Mouse (Mus musculus): ENCODE data around the gene Hpcal4.

Hpcal4 gene

DNA sequence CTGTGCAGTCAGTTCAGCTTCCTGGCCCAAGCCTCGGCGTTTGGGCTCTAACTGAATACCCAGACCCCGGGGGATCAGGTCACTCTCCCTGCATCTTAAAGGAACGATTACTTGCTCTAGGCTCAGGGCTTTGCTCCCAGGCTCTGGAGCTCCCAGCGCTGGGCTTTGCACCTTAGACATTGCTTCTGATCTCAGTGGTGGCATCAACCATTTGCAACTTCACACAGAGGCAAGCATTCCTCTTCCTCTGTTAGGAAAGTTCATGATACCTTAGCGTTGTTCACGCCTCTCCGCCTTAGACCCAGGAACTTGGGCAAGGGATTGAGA lies 19.0 kb downstream of the Hpcal4 start:
- no peak for DNase-seq

GRCm38 (mm10) chr4:123207337-123207736 lies 24.3 kb downstream of the Hpcal4 start:
- DNase-seq: no peak

- no peak for DNase-seq
Measured at GRCm38 (mm10) chr4:123210996-123211395, 28.0 kb downstream of the Hpcal4 start.

GRCm38 (mm10) chr4:123211453-123211852 lies 28.4 kb downstream of the Hpcal4 start:
- no peak for DNase-seq

GRCm38 (mm10) chr4:123212330-123212729 lies 29.3 kb downstream of the Hpcal4 start:
- no peak for DNase-seq

DNA sequence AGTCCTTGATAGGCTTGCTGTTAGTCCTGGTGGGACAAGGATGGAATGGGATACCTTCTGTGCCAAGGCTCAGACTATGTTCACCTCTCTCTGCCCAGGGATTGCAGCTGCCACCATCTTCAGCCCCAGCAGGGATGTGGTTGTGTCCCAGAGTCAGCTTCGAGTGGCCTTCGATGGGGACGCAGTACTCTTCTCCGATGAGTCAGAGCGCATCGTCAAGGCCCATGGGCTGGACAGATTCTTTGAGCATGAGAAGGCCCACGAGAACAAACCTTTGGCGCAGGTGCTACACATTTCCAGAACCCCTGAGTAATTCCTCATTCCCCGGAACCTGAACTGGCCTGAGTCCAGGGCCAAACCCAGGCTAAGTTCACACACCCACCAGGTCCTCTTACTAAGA lies 30.9 kb downstream of the Hpcal4 start:
- DNase-seq: no peak

- DNase-seq: no peak
Measured at GRCm38 (mm10) chr4:123215367-123215766, 32.3 kb downstream of the Hpcal4 start.

- no peak for DNase-seq
Measured at GRCm38 (mm10) chr4:123216782-123217181, 33.8 kb downstream of the Hpcal4 start.

GRCm38 (mm10) chr4:123219720-123220357 lies 36.8 kb downstream of the Hpcal4 start:
- DNase-seq: peak; percentile 31

- no peak for DNase-seq
Measured at GRCm38 (mm10) chr4:123220637-123221036, 37.6 kb downstream of the Hpcal4 start.

DNA sequence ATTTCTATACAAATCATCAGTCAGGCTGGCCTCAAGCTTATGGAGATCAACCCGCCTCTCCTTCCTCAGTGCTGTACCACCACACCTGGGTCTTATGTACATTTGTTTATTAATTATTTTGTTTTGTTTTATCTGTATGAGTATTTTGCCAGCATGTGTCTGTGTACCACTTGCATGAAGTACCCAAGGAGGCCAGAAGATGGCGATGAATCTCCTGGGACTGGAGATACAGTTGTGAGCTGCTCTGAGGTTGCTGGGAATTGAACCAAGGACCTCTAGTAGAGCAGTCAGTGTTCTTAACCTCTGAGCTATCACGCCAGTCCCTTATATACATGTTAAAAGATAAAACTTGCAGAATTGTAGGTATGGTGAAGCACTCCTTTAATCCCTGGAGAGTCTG lies 40.3 kb downstream of the Hpcal4 start:
- no peak for DNase-seq

DNA sequence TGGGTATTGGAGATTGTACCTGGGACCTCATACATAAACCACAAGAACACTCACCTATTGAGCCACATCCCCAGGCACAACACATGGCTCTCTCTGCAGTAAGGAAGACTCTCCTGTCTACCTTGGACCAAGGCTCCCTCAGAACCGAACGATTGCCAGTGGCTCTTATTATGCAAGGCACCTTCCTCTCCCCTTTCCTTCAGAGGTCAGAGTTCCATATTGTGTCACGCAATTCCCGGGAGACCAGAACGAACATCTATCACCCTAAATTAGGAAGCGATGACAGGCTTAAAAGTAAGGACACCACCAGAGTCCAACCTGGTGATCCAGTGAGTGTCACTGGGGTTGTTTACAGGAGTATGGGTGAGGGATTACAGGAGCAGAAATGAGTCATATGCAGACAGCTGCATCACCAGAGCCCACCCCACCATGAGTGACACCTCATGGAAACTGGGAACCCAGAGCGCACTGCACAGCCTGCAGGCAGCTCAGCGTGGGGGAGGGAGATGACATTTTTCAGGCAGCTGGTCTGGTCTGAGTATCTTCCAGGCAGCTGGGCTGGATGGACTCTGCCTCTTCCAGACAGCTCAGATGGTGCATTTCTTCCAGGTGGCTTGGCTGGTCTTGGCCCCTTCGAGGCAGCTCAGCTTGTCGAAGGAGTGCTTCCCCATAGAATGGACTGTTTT lies 42.8 kb downstream of the Hpcal4 start:
- DNase-seq: no peak

GRCm38 (mm10) chr4:123227707-123228106 lies 44.7 kb downstream of the Hpcal4 start:
- no peak for DNase-seq

- DNase-seq: no peak
Measured at GRCm38 (mm10) chr4:123228270-123228669, 45.2 kb downstream of the Hpcal4 start.

DNA sequence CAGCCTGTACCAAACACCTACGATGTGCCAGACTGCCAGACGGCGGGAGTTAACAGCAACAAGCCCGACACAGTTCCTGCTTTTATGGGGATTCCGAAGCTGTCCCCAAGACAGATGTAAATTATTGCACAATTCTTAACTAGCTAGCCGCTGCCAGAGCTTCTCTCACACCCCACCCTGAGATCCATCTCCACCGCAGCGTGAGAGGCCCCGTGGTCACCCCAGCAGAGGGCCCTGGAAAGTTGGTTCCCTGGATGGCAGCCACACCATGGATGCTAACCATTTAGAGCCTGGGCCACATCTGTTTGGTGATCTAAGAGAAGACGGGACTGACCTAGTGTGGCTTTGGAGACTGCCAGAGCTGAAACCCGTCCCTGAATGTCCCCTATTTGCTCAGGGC lies 46.1 kb downstream of the Hpcal4 start:
- no peak for DNase-seq

- no peak for DNase-seq
Measured at GRCm38 (mm10) chr4:123232841-123233240, 49.8 kb downstream of the Hpcal4 start.

DNA sequence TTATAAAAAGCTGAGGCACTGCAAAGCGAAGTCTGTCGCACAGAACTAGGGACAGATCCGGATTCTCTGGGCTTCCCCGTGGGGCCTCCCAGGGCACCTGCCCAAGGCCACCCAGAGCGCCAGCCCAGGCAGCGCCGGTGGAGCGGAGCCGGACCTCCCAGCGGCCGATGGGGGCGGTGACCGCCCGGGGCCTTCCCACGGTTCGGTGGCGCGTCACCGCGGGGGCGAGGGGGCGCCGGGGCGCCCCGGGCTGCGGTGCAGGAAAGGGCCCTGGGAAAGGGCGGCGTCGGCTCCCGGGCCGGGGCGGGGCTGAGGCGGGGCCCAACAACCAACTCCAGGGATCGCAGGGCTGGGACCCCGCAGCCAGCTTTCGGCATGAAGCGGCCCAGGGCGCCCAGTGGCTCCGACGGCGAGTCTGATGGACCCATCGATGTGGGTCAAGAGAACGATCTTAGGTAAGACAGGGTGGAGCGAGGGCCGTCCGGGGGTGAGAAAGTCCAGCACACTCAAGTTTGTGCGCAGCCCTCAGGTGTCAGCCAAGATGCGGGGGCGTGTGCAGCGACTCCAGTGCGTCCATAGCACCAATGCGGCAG lies 50.6 kb downstream of the Hpcal4 start, which contains the start of gene Heyl:
Gene Heyl, plus strand, starts transcription at position 65 of the 593 bp plus-strand sequence.
- peak; percentile 58 for DNase-seq

GRCm38 (mm10) chr4:123235835-123236430 lies 52.9 kb downstream of the Hpcal4 start:
- DNase-seq: no peak

GRCm38 (mm10) chr4:123236431-123237031 lies 53.5 kb downstream of the Hpcal4 start:
- no peak for DNase-seq

DNA sequence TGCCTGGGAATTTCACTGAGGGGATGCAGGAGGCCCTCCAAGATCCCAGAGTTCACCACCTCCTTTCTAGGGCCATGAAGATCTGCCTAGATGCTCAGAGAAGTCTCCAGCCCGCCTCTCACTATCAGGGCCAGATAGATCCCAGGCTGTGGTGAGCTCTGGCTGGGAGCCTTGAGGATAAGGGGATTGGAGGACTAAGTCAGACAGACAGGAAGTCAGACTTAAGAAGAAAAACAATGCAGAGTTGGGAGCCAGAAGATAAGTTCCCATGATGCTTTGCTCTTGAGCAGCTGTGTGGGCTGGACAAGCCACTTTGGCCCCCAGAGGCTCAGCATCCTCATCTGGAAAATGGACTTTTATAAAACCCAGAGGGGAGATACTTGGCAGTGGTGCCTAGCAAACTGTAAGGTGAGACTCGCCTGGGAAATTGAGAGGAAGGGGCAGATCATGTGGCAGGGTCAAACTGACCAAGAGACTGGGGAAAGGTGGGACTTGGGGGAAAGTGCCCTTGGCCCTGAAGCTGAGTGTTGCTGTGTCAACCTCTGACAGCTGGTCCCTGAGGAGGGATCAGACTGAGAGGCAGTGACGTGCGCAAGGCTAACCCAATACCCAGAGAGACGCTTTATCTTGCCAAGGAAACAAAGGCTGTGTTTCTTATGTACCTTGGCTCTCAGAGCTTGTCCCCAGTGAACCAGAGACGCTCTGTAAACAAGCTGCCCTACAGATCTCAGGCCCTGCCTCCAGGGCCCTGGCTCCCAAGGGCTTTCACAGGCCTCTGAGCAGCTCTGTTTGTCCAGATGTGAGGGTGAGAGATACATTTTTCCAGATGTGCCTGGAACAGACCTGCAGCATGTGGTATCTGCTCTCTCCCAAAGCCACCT lies 54.6 kb downstream of the Hpcal4 start:
- DNase-seq: no peak

DNA sequence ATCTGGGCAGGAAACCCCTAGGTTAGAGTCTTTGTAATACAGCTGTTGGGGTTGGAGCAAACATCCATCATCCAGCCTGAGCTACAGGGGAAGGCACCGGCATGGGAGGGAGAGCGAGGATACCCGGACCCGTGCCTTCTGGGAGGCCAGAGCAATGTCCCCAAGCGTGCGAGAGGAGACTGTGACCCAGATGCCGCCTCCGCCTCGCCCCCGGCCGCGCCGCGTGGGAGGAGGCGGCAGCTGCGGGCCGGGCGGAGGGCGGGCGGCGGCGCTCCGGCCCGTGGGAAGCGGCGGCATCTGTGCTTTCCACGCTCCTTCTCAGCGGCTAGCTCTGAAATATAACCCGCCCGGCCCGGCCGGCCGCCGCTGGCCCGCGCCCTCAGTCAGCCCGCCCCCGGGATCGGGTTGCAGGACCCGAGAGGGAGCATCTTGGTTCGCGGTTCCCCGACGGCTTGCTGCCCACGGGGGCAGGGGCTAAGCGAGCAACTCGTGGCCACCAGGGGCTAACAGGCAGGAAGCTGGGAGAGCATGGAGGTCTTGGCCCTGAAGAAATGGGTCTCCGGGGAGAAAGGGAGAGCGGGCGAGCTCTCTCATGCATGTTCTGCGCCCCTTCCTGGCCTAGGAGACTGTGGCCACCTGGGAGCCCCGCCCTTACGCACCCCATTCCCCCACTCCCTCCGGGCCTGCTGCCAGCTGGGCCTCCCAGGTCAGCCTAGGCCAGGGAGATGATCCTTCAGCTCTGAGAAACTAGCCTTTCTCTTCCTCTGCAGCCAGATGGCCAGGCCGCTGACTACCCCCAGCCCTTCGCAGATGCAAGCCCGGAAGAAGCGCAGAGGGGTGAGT lies 56.6 kb downstream of the Hpcal4 start:
- DNase-seq: peak; percentile 55
